Mouse (Mus musculus): ENCODE results near the gene Tiam1. TPM values are rescaled to one million over a fixed set of nuclear protein-coding genes. Genes with fewer than 3 reads are reported as not detected.
A peak's percentile ranks its signal among the peaks of the same experiment; 100 is the strongest.

The Tiam1 gene
- polyA plus RNA-seq, 2 experiments = 1.6 to 4.2 TPM

DNA sequence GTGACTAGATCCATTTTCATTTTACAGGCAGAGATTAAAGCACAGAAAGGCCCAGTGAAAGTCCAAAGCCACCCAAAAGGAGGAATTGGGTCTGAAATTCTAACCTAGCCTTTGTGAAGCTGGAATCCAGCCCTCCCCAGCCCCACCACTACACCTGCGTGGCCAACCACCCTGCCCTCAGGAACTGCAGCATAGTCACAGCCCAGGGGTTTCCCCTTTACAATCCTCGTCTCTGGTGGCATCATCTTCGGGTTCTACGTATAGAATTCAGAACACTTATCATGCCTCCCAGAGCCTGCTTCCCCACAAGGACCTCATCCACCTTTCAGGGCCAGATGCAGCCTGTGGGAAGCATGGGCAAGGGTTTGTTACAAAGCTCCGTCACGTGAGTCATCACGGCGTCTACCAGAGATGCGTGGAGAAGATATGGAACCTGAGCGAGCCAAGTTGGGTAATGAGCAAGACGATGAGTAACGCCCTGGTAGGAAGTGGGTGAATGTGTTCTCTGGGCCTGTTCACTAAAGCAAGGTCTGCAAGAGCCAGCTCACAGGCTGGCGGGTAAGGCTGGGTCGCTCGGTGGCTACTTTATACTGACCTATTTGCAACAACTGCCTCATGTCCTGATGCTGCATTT lies 170.6 kb downstream of the Tiam1 start:
- Histone ChIP-seq H3K4me3 (ENCODE audit: insufficient read depth in 1 of 2, low read depth in 2 of 2, low read length in 2 of 2) (no peak overlapping the region), H3K9ac (replicated peaks) (no peak overlapping the region), H3K4me1 (replicated peaks; ENCODE audit: control insufficient read depth in 2 of 2, insufficient read depth in 2 of 2, low read length in 1 of 2) (0 out of 4 replicates have a peak, but pooled peaks cover 0 to 2% of the 10 kb centered on the region in 2 experiments), H3K9me3 (ENCODE audit: control insufficient read depth, low read length) (no peaks in the 10 kb centered on the region), H3K27ac (no peak overlapping the region), H3K27me3 (ENCODE audit: control insufficient read depth, insufficient read depth, low read length) (no peaks in the 10 kb centered on the region), H3K4me2 (ENCODE audit: low read depth) (no peak overlapping the region), H3K36me3 (replicated peaks; ENCODE audit: control insufficient read depth, insufficient read depth, low read depth) (no peaks in the 10 kb centered on the region)
- no peak for DNase-seq (ENCODE audit: low read depth in 3 of 3, low spot score in 3 of 3)
- ATAC-seq (ENCODE audit: insufficient read depth) = no peak
- TF ChIP-seq CTCF (IDR thresholded peaks at IDR 0.05; ENCODE audit: low read depth) = no peak
- TF ChIP-seq EP300 (IDR thresholded peaks at IDR 0.05; ENCODE audit: low read depth) = no peak
- 47% methylated on average over 15 of the region's 15 CpGs for WGBS (ENCODE audit: insufficient replicate concordance)

DNA sequence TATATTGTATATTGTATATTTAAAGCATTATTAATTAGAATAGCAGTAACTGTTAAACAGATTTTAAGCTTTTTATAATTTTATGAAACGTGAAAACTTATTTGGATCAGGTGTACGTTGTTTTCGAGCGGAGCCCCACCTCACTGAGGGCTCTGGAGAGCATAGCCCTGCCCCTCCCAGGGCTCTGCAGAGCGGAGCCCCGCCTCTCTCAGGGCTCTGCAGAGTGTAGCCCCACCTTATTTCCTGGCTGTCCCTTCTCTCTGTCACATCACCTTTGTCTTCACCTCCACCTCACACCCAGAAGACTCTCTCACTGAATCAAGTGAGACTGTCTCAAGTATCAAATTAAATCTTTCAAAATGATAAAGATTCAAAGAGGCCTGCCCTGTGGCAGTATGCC lies 171.6 kb downstream of the Tiam1 start:
- H3K36me3 ChIP-seq (replicated peaks; ENCODE audit: control insufficient read depth, insufficient read depth, low read depth) = no peaks in the 10 kb centered on the region
- H3K4me2 ChIP-seq (ENCODE audit: low read depth) = no peak overlapping the region
- H3K4me1 ChIP-seq (replicated peaks; ENCODE audit: control insufficient read depth in 2 of 2, insufficient read depth in 2 of 2, low read length in 1 of 2) = 0 out of 4 replicates have a peak, but pooled peaks cover 0 to 2% of the 10 kb centered on the region in 2 experiments
- H3K27me3 ChIP-seq (ENCODE audit: control insufficient read depth, insufficient read depth, low read length) = no peaks in the 10 kb centered on the region
- TF ChIP-seq EP300 (IDR thresholded peaks at IDR 0.05; ENCODE audit: low read depth) = no peak
- no peak overlapping the region for H3K27ac ChIP-seq
- H3K4me3 ChIP-seq (ENCODE audit: insufficient read depth in 1 of 2, low read depth in 2 of 2, low read length in 2 of 2) = no peak overlapping the region
- DNase-seq (ENCODE audit: low read depth in 3 of 3, low spot score in 3 of 3) (no peak), ATAC-seq (ENCODE audit: insufficient read depth) (no peak)
- no peak overlapping the region for H3K9ac ChIP-seq (replicated peaks)
- no peaks in the 10 kb centered on the region for H3K9me3 ChIP-seq (ENCODE audit: control insufficient read depth, low read length)
- 62% methylated on average over 6 of the region's 6 CpGs for WGBS (ENCODE audit: insufficient replicate concordance)

DNA sequence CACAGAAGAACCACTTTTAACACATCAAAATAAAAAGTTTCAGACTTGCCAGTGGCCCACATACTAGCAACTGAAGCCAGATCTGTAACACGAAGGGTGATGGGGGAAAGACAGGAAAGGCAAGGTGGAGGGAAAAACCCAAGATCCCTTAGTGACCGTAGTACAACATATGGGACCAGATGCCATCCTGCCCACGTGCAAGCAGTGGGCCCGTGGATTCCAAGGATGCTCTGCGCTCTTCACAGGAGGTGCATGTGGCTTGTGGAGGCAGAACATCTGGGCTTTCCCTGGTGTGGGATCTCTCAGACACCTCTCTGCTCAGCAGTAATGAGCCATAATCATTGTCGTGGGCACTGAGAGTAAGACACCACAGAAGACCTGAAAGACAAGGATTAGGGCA lies 175.5 kb downstream of the Tiam1 start:
- DNase-seq (ENCODE audit: low read depth in 3 of 3, low spot score in 3 of 3) (no peak), ATAC-seq (ENCODE audit: insufficient read depth) (no peak)
- no peak for TF ChIP-seq EP300 (IDR thresholded peaks at IDR 0.05; ENCODE audit: low read depth)
- no peak for TF ChIP-seq CTCF (IDR thresholded peaks at IDR 0.05; ENCODE audit: low read depth)
- Histone ChIP-seq H3K4me2 (ENCODE audit: low read depth) (no peak overlapping the region), H3K9me3 (ENCODE audit: control insufficient read depth, low read length) (no peaks in the 10 kb centered on the region), H3K27ac (no peak overlapping the region), H3K4me1 (replicated peaks; ENCODE audit: control insufficient read depth in 2 of 2, insufficient read depth in 2 of 2, low read length in 1 of 2) (no peaks in the 10 kb centered on the region), H3K36me3 (replicated peaks; ENCODE audit: control insufficient read depth, insufficient read depth, low read depth) (no peaks in the 10 kb centered on the region), H3K4me3 (ENCODE audit: insufficient read depth in 1 of 2, low read depth in 2 of 2, low read length in 2 of 2) (no peak overlapping the region), H3K27me3 (ENCODE audit: control insufficient read depth, insufficient read depth, low read length) (no peaks in the 10 kb centered on the region), H3K9ac (replicated peaks) (no peak overlapping the region)
- WGBS (ENCODE audit: insufficient replicate concordance) = 76% methylated on average over 6 of the region's 6 CpGs

DNA sequence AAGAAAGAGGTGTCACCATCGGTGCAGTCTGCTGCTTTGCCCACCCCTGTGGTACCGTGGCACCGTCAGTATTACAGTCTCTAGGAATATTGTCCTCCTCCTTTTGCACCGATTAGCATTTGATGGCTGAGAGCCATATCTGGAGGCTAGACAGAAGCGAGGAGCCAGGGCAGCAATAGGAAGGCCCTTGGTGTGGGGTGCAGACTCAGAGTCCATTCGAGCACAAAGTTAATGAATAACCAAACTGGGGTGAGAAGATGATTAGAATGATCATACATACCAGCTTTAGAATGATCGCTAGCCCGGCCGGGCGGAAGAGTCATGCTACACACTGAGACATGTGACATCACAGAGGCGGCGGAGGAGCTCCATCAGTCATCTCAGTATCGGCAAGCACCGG lies 180.7 kb downstream of the Tiam1 start:
- H3K27ac ChIP-seq = no peak overlapping the region
- no peaks in the 10 kb centered on the region for H3K9me3 ChIP-seq (ENCODE audit: control insufficient read depth, low read length)
- no peak overlapping the region for H3K9ac ChIP-seq (replicated peaks)
- WGBS (ENCODE audit: insufficient replicate concordance) = 80% methylated on average over 14 of the region's 14 CpGs
- H3K4me1 ChIP-seq (replicated peaks; ENCODE audit: control insufficient read depth in 2 of 2, insufficient read depth in 2 of 2, low read length in 1 of 2) = no peaks in the 10 kb centered on the region
- H3K4me3 ChIP-seq (ENCODE audit: insufficient read depth in 1 of 2, low read depth in 2 of 2, low read length in 2 of 2) = no peak overlapping the region
- TF ChIP-seq EP300 (IDR thresholded peaks at IDR 0.05; ENCODE audit: low read depth) = no peak
- TF ChIP-seq CTCF (IDR thresholded peaks at IDR 0.05; ENCODE audit: low read depth) = no peak
- no peaks in the 10 kb centered on the region for H3K36me3 ChIP-seq (replicated peaks; ENCODE audit: control insufficient read depth, insufficient read depth, low read depth)
- no peak for DNase-seq (ENCODE audit: low read depth in 3 of 3, low spot score in 3 of 3)
- no peak for ATAC-seq (ENCODE audit: insufficient read depth)
- H3K27me3 ChIP-seq (ENCODE audit: control insufficient read depth, insufficient read depth, low read length) = peaks cover 25% of the 10 kb centered on the region
- no peak overlapping the region for H3K4me2 ChIP-seq (ENCODE audit: low read depth)

DNA sequence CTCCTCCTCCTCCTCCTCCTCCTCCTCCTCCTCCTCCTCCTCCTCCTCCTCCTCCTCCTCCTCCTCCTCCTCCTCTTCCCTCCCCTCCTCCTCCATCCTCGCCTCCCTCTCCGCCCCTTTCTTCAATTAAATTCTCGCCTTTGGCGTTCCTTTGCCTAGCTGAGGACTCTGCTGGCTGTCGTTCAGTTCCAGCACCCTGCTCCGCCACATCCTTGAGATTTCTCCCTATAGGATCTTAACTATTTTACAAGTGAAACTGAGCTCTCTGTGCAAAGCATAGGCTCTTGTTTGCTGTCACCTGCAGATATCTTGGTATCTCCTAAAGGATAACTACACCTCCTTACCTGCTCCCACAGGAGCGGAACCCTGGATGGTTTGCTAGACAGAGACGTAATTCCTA lies 182.7 kb downstream of the Tiam1 start:
- H3K9me3 ChIP-seq (ENCODE audit: control insufficient read depth, low read length) = no peaks in the 10 kb centered on the region
- DNase-seq (ENCODE audit: low read depth in 3 of 3, low spot score in 3 of 3) (no peak), ATAC-seq (ENCODE audit: insufficient read depth) (no peak)
- H3K4me2 ChIP-seq (ENCODE audit: low read depth) = peak overlapping the region; percentile 15
- no peaks in the 10 kb centered on the region for H3K36me3 ChIP-seq (replicated peaks; ENCODE audit: control insufficient read depth, insufficient read depth, low read depth)
- WGBS (ENCODE audit: insufficient replicate concordance) = 28% methylated on average over 6 of the region's 8 CpGs
- H3K27me3 ChIP-seq (ENCODE audit: control insufficient read depth, insufficient read depth, low read length) = peaks cover 25% of the 10 kb centered on the region
- H3K9ac ChIP-seq (replicated peaks) = no peak overlapping the region
- H3K27ac ChIP-seq = no peak overlapping the region
- TF ChIP-seq CTCF (IDR thresholded peaks at IDR 0.05; ENCODE audit: low read depth) (no peak), EP300 (IDR thresholded peaks at IDR 0.05; ENCODE audit: low read depth) (no peak)
- no peaks in the 10 kb centered on the region for H3K4me1 ChIP-seq (replicated peaks; ENCODE audit: control insufficient read depth in 2 of 2, insufficient read depth in 2 of 2, low read length in 1 of 2)
- no peak overlapping the region for H3K4me3 ChIP-seq (ENCODE audit: insufficient read depth in 1 of 2, low read depth in 2 of 2, low read length in 2 of 2)

Data from liver, embryonic 14.5 days (tissue).